14 mouse cellular contexts compared by ENCODE assay signal in the genomic region with DNA sequence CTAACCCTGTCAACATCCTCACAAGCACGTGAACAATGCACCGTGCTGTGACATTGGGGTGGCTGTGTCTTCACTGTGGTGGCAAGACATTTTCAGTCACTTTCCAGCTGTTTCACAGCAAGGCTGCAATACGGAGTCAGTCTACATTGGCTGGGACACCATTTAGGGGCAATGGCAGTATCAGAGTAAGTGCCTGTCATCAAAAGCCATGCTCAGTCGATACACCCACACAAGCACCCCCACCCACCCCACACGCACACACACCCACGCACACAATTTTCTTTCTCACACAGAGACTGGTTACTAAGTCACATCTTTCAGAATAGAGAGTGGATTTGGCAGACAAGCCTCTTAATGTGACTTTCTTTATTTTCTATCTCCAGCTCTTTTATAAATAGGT.
DNase-seq lines count a peak whose midpoint lies in the region; ATAC-seq lines count a peak whose summit lies in the region.
"Had no signal": no experiment of that assay in that cellular context is flagged by ENCODE, and none has a peak within 500 bp of the region (broad histone marks: within the 10 kb centered on the region; RNA-seq: fewer than 3 reads in every experiment).

No protein-coding gene starts in this region.

- H3K4me3 ChIP-seq in hindbrain, embryonic 13.5 days, result no peak overlapping the region
- H3K4me3 ChIP-seq in hindbrain, embryonic 11.5 days (ENCODE audit: low read depth, low read length), result no peak overlapping the region
- no peak overlapping the region for H3K4me3 ChIP-seq in midbrain, embryonic 14.5 days (replicated peaks; ENCODE audit: low read depth, low read length)
- H3K4me3 ChIP-seq: erythroblast, embryonic 14.5 days; heart, embryonic 13.5 days; liver, embryonic 13.5 days; lung, embryonic 15.5 days had no signal

- 0 out of 2 replicates have a peak overlapping the region, but pooled peaks have one; percentile 8 for H3K9ac ChIP-seq in hindbrain, embryonic 13.5 days
- H3K9ac ChIP-seq in hindbrain, embryonic 11.5 days (ENCODE audit: low read depth, low read length), result no peak overlapping the region
- 0 out of 2 replicates have a peak overlapping the region, but pooled peaks have one; percentile 20 for H3K9ac ChIP-seq in midbrain, embryonic 14.5 days (replicated peaks; ENCODE audit: low read length)
- H3K9ac ChIP-seq: heart, embryonic 13.5 days; liver, embryonic 13.5 days; lung, embryonic 15.5 days had no signal

- H3K4me2 ChIP-seq in hindbrain, embryonic 13.5 days, result no peak overlapping the region
- H3K4me2 ChIP-seq in hindbrain, embryonic 11.5 days (replicated peaks; ENCODE audit: low read depth, low read length), result no peak overlapping the region
- H3K4me2 ChIP-seq in midbrain, embryonic 14.5 days (ENCODE audit: low read length), result no peak overlapping the region
- H3K4me2 ChIP-seq: heart, embryonic 13.5 days; liver, embryonic 13.5 days; lung, embryonic 15.5 days had no signal

- no peaks in the 10 kb centered on the region for H3K27me3 ChIP-seq in hindbrain, embryonic 13.5 days
- no peaks in the 10 kb centered on the region for H3K27me3 ChIP-seq in hindbrain, embryonic 11.5 days (ENCODE audit: control insufficient read depth, insufficient read depth, low read length)
- H3K27me3 ChIP-seq in midbrain, embryonic 14.5 days (ENCODE audit: control insufficient read depth, insufficient read depth, low read length), result no peaks in the 10 kb centered on the region
- H3K27me3 ChIP-seq: heart, embryonic 13.5 days; liver, embryonic 13.5 days; lung, embryonic 15.5 days; Patski had no signal

- H3K4me1 ChIP-seq in hindbrain, embryonic 13.5 days (replicated peaks), result peaks cover 63% of the 10 kb centered on the region
- H3K4me1 ChIP-seq in hindbrain, embryonic 11.5 days (replicated peaks; ENCODE audit: control insufficient read depth, insufficient read depth, low read length), result no peaks in the 10 kb centered on the region
- H3K4me1 ChIP-seq in midbrain, embryonic 14.5 days (ENCODE audit: control insufficient read depth, insufficient read depth, low read length), result peaks cover 42% of the 10 kb centered on the region
- H3K4me1 ChIP-seq: liver, embryonic 13.5 days; lung, embryonic 15.5 days had no signal

- H3K27ac ChIP-seq in hindbrain, embryonic 13.5 days, result peak overlapping the region; percentile 76
- no peak overlapping the region for H3K27ac ChIP-seq in hindbrain, embryonic 11.5 days (ENCODE audit: low read depth, low read length)
- H3K27ac ChIP-seq in midbrain, embryonic 14.5 days (replicated peaks; ENCODE audit: low read depth, low read length), result peak overlapping the region; percentile 67
- H3K27ac ChIP-seq: heart, embryonic 13.5 days; kidney, postnatal 0 days; liver, embryonic 13.5 days; lung, embryonic 15.5 days had no signal

- ATAC-seq in hindbrain, embryonic 13.5 days (ENCODE audit: low FRiP score), result peak; percentile 15; the same call in 1 of the 2 replicates
- no peak for ATAC-seq in hindbrain, embryonic 11.5 days (ENCODE audit: low FRiP score)
- ATAC-seq in midbrain, embryonic 14.5 days (ENCODE audit: low FRiP score, low TSS enrichment), result no peak
- ATAC-seq: activated CD4-positive, CD25-positive, alpha-beta regulatory T cell, adult 4 months; Patski had no signal

- no peaks in the 10 kb centered on the region for H3K36me3 ChIP-seq in hindbrain, embryonic 13.5 days
- no peaks in the 10 kb centered on the region for H3K36me3 ChIP-seq in hindbrain, embryonic 11.5 days (ENCODE audit: control insufficient read depth, insufficient read depth, low read length)
- no peaks in the 10 kb centered on the region for H3K36me3 ChIP-seq in midbrain, embryonic 14.5 days (ENCODE audit: control insufficient read depth, insufficient read depth, low read length)
- H3K36me3 ChIP-seq: heart, embryonic 13.5 days; liver, embryonic 13.5 days; lung, embryonic 15.5 days had no signal

- DNase-seq in hindbrain, embryonic 11.5 days (ENCODE audit: low spot score), result no peak
- DNase-seq in thymus, postnatal 4 days, result peak; percentile 41
- no peak for DNase-seq in thymus, postnatal 36 days
- DNase-seq in midbrain, embryonic 14.5 days, result no peak
- DNase-seq in embryo, embryonic 10 days (ENCODE audit: low spot score), result no peak
- no peak for DNase-seq in kidney, postnatal 10 days
- DNase-seq: liver, embryonic 13.5 days had no signal

- H3K9me3 ChIP-seq in hindbrain, embryonic 13.5 days, result no peaks in the 10 kb centered on the region
- H3K9me3 ChIP-seq in hindbrain, embryonic 11.5 days (ENCODE audit: control insufficient read depth, low read length), result no peaks in the 10 kb centered on the region
- H3K9me3 ChIP-seq in midbrain, embryonic 14.5 days (ENCODE audit: control insufficient read depth, low read length), result no peaks in the 10 kb centered on the region
- H3K9me3 ChIP-seq: heart, embryonic 13.5 days; liver, embryonic 13.5 days; lung, embryonic 15.5 days had no signal

- 74% methylated on average over 6 of the region's 6 CpGs for WGBS in hindbrain, embryonic 13.5 days
- 90% methylated on average over 6 of the region's 6 CpGs for WGBS in hindbrain, embryonic 11.5 days
- WGBS in midbrain, embryonic 14.5 days, result 83% methylated on average over 6 of the region's 6 CpGs
